Mouse (Mus musculus): ENCODE measurements around the gene Snx27. TPM values are rescaled to one million over a fixed set of nuclear protein-coding genes. Genes with fewer than 3 reads are reported as not detected.
A peak's percentile ranks its signal among the peaks of the same experiment; 100 is the strongest.

Snx27 gene
- 44.8 and 48.6 TPM in 2 replicates for polyA plus RNA-seq (2016; fragmentation: Nextera tagmentation; extraction: Ambion mirVana)

GRCm38 (mm10) chr3:94582456-94582891 is at the start of gene Snx27:
Gene Snx27 (minus strand): TSS chr3:94582716.
- peak; percentile 94 for DNase-seq (ENCODE audit: low spot score)
- Histone ChIP-seq H3K27me3 (ENCODE audit: low read depth, poor library complexity, severe bottlenecking) (no peaks in the 10 kb centered on the region), H3K9me3 (replicated peaks) (no peaks in the 10 kb centered on the region), H3K4me3 (peak within 1 kb of the TSS; percentile 88), H3K4me1 (peaks cover 33% of the 10 kb centered on the region), H3K27ac (replicated peaks) (peak within 1 kb of the TSS; percentile 96), H3K36me3 (no peaks in the 10 kb centered on the region)
- under 1% methylated on average over 42 of the region's 42 CpGs for WGBS

- H3K4me1 ChIP-seq: no peaks in the 10 kb centered on the region
- WGBS: 83% methylated on average over 3 of the region's 3 CpGs
- no peaks in the 10 kb centered on the region for H3K36me3 ChIP-seq
- no peak overlapping the region for H3K27ac ChIP-seq (replicated peaks)
- no peak for DNase-seq (ENCODE audit: low spot score)
- no peaks in the 10 kb centered on the region for H3K9me3 ChIP-seq (replicated peaks)
- H3K4me3 ChIP-seq: no peak overlapping the region
- H3K27me3 ChIP-seq (ENCODE audit: low read depth, poor library complexity, severe bottlenecking): no peaks in the 10 kb centered on the region
Measured at GRCm38 (mm10) chr3:94629876-94630275, 47.4 kb upstream of the Snx27 start.

GRCm38 (mm10) chr3:94628712-94629111 is 46.2 kb upstream of the Snx27 start:
- Histone ChIP-seq H3K4me1 (no peaks in the 10 kb centered on the region), H3K27ac (replicated peaks) (no peak overlapping the region), H3K4me3 (no peak overlapping the region), H3K36me3 (no peaks in the 10 kb centered on the region), H3K9me3 (replicated peaks) (no peaks in the 10 kb centered on the region), H3K27me3 (ENCODE audit: low read depth, poor library complexity, severe bottlenecking) (no peaks in the 10 kb centered on the region)
- no peak for DNase-seq (ENCODE audit: low spot score)
- 88% methylated on average over 5 of the region's 5 CpGs for WGBS

- no peaks in the 10 kb centered on the region for H3K27me3 ChIP-seq (ENCODE audit: low read depth, poor library complexity, severe bottlenecking)
- 90% methylated on average over 4 of the region's 4 CpGs for WGBS
- no peak overlapping the region for H3K4me3 ChIP-seq
- no peaks in the 10 kb centered on the region for H3K4me1 ChIP-seq
- no peaks in the 10 kb centered on the region for H3K36me3 ChIP-seq
- no peak overlapping the region for H3K27ac ChIP-seq (replicated peaks)
- DNase-seq (ENCODE audit: low spot score): no peak
- H3K9me3 ChIP-seq (replicated peaks): no peaks in the 10 kb centered on the region
Measured at GRCm38 (mm10) chr3:94624281-94624680, 41.8 kb upstream of the Snx27 start.

- Histone ChIP-seq H3K9me3 (replicated peaks) (no peaks in the 10 kb centered on the region), H3K27me3 (ENCODE audit: low read depth, poor library complexity, severe bottlenecking) (no peaks in the 10 kb centered on the region), H3K27ac (replicated peaks) (0 out of 2 replicates have a peak overlapping the region, but pooled peaks have one; percentile 23), H3K4me3 (no peak overlapping the region), H3K4me1 (no peaks in the 10 kb centered on the region), H3K36me3 (no peaks in the 10 kb centered on the region)
- DNase-seq (ENCODE audit: low spot score): no peak
- 90% methylated on average over 10 of the region's 10 CpGs for WGBS
Measured at GRCm38 (mm10) chr3:94622550-94622949, 40.0 kb upstream of the Snx27 start.

GRCm38 (mm10) chr3:94621740-94622507 is 39.4 kb upstream of the Snx27 start:
- H3K27me3 ChIP-seq (ENCODE audit: low read depth, poor library complexity, severe bottlenecking): no peaks in the 10 kb centered on the region
- no peak overlapping the region for H3K4me3 ChIP-seq
- H3K4me1 ChIP-seq: no peaks in the 10 kb centered on the region
- WGBS: 86% methylated on average over 11 of the region's 11 CpGs
- no peak for DNase-seq (ENCODE audit: low spot score)
- H3K9me3 ChIP-seq (replicated peaks): no peaks in the 10 kb centered on the region
- H3K36me3 ChIP-seq: no peaks in the 10 kb centered on the region
- 0 out of 2 replicates have a peak overlapping the region, but pooled peaks have one; percentile 49 for H3K27ac ChIP-seq (replicated peaks)

GRCm38 (mm10) chr3:94616717-94617116 is 34.2 kb upstream of the Snx27 start:
- Histone ChIP-seq H3K27me3 (ENCODE audit: low read depth, poor library complexity, severe bottlenecking) (no peaks in the 10 kb centered on the region), H3K27ac (replicated peaks) (no peak overlapping the region), H3K9me3 (replicated peaks) (no peaks in the 10 kb centered on the region), H3K4me3 (no peak overlapping the region), H3K36me3 (no peaks in the 10 kb centered on the region), H3K4me1 (peaks cover 11% of the 10 kb centered on the region)
- peak; percentile 20 for DNase-seq (ENCODE audit: low spot score)
- 80% methylated on average over 4 of the region's 4 CpGs for WGBS

GRCm38 (mm10) chr3:94613258-94613878 is 30.9 kb upstream of the Snx27 start:
- H3K36me3 ChIP-seq: no peaks in the 10 kb centered on the region
- H3K4me3 ChIP-seq: no peak overlapping the region
- no peak overlapping the region; the same call in 1 of the 2 replicates for H3K27ac ChIP-seq (replicated peaks)
- peaks cover 11% of the 10 kb centered on the region for H3K4me1 ChIP-seq
- DNase-seq (ENCODE audit: low spot score): peak; percentile 21
- no peaks in the 10 kb centered on the region for H3K9me3 ChIP-seq (replicated peaks)
- WGBS: 42% methylated on average over 7 of the region's 7 CpGs
- H3K27me3 ChIP-seq (ENCODE audit: low read depth, poor library complexity, severe bottlenecking): no peaks in the 10 kb centered on the region

- Histone ChIP-seq H3K4me3 (no peak overlapping the region), H3K27ac (replicated peaks) (no peak overlapping the region), H3K4me1 (peaks cover 11% of the 10 kb centered on the region), H3K27me3 (ENCODE audit: low read depth, poor library complexity, severe bottlenecking) (no peaks in the 10 kb centered on the region), H3K9me3 (replicated peaks) (no peaks in the 10 kb centered on the region), H3K36me3 (no peaks in the 10 kb centered on the region)
- 77% methylated on average over 1 of the region's 1 CpGs for WGBS
- DNase-seq (ENCODE audit: low spot score): no peak
Measured at GRCm38 (mm10) chr3:94612274-94612673, 29.8 kb upstream of the Snx27 start.

GRCm38 (mm10) chr3:94611834-94612233 is 29.3 kb upstream of the Snx27 start:
- H3K27me3 ChIP-seq (ENCODE audit: low read depth, poor library complexity, severe bottlenecking): no peaks in the 10 kb centered on the region
- H3K9me3 ChIP-seq (replicated peaks): no peaks in the 10 kb centered on the region
- no peak overlapping the region for H3K4me3 ChIP-seq
- DNase-seq (ENCODE audit: low spot score): no peak
- H3K27ac ChIP-seq (replicated peaks): no peak overlapping the region
- no peaks in the 10 kb centered on the region for H3K36me3 ChIP-seq
- WGBS: 79% methylated on average over 5 of the region's 5 CpGs
- peaks cover 11% of the 10 kb centered on the region for H3K4me1 ChIP-seq

GRCm38 (mm10) chr3:94611343-94611742 is 28.8 kb upstream of the Snx27 start:
- Histone ChIP-seq H3K4me3 (no peak overlapping the region), H3K27me3 (ENCODE audit: low read depth, poor library complexity, severe bottlenecking) (no peaks in the 10 kb centered on the region), H3K9me3 (replicated peaks) (no peaks in the 10 kb centered on the region), H3K4me1 (peaks cover 11% of the 10 kb centered on the region), H3K27ac (replicated peaks) (no peak overlapping the region), H3K36me3 (no peaks in the 10 kb centered on the region)
- no peak for DNase-seq (ENCODE audit: low spot score)
- 76% methylated on average over 4 of the region's 4 CpGs for WGBS

GRCm38 (mm10) chr3:94610581-94610980 is 28.1 kb upstream of the Snx27 start:
- H3K27me3 ChIP-seq (ENCODE audit: low read depth, poor library complexity, severe bottlenecking): no peaks in the 10 kb centered on the region
- no peak overlapping the region for H3K4me3 ChIP-seq
- DNase-seq (ENCODE audit: low spot score): no peak
- 86% methylated on average over 2 of the region's 2 CpGs for WGBS
- H3K4me1 ChIP-seq: peaks cover 11% of the 10 kb centered on the region
- H3K36me3 ChIP-seq: no peaks in the 10 kb centered on the region
- no peaks in the 10 kb centered on the region for H3K9me3 ChIP-seq (replicated peaks)
- no peak overlapping the region for H3K27ac ChIP-seq (replicated peaks)

- H3K9me3 ChIP-seq (replicated peaks): no peaks in the 10 kb centered on the region
- no peak overlapping the region for H3K27ac ChIP-seq (replicated peaks)
- H3K27me3 ChIP-seq (ENCODE audit: low read depth, poor library complexity, severe bottlenecking): no peaks in the 10 kb centered on the region
- no peak overlapping the region for H3K4me3 ChIP-seq
- H3K36me3 ChIP-seq: no peaks in the 10 kb centered on the region
- WGBS: 91% methylated on average over 3 of the region's 3 CpGs
- peaks cover 11% of the 10 kb centered on the region for H3K4me1 ChIP-seq
- no peak for DNase-seq (ENCODE audit: low spot score)
Measured at GRCm38 (mm10) chr3:94609621-94610020, 27.1 kb upstream of the Snx27 start.

Data from midbrain, embryonic 10.5 days (tissue).